Mouse (Mus musculus) brain, embryonic 14.5 days (tissue): ENCODE measurements around the gene Gm42791. TPM values are rescaled to one million over a fixed set of nuclear protein-coding genes. Genes with fewer than 3 reads are reported as not detected.

Source experiments
- DNase-seq: peaks from one replicate; pipeline ENCODE4 v3.0.0-alpha.2; 2011; ENCODE audit warnings: low read depth
- CTCF ChIP-seq: fragments of 200-500 bp; IDR thresholded peaks from 2 replicates; pipeline ENCODE4 v1.5.1; 2012; ENCODE audit warnings: inconsistent platforms, mild to moderate bottlenecking, moderate library complexity, borderline replicate concordance; ENCODE audit not compliant: insufficient read depth, insufficient read length; ENCODE audit errors: extremely low read depth
- POLR2A ChIP-seq: fragments of 200-500 bp; IDR thresholded peaks from 2 replicates; pipeline ENCODE4 v1.6.1; 2012; ENCODE audit warnings: mild to moderate bottlenecking, inconsistent platforms, borderline replicate concordance; ENCODE audit not compliant: poor library complexity, insufficient read depth, insufficient read length, severe bottlenecking; ENCODE audit errors: extremely low read depth
- polyA plus RNA-seq: library from polyadenylated mRNA; depleted of rRNA; stranded (reverse); fragments of >200 nt; gene quantifications from 2 replicates; pipeline ENCODE4 v1.2.3, GENCODE M21; 2012

The Gm42791 gene
- polyA plus RNA-seq, 1 experiment, result not detected

DNA sequence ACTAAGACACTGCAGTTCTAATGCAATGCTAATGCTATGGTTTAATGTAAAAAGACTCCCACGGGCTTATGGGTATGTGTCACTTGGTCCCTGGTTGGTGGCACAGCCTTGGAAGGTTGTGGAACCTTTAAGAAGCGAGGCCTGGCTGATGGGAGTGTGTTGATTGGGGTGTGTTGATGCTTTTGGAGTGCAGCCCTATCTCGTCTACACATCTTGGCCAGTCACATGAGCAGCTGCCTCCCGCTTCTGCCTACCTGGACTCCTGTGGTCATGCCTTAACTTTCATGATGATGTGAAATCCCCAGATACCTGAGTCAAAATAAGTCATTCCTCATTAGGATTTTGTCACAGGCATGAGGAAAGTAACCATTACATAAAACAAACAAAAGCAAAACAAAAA, 88.6 kb downstream of the Gm42791 start:
- TF ChIP-seq CTCF, result no peak
- TF ChIP-seq POLR2A, result no peak
- DNase-seq, result no peak

DNA sequence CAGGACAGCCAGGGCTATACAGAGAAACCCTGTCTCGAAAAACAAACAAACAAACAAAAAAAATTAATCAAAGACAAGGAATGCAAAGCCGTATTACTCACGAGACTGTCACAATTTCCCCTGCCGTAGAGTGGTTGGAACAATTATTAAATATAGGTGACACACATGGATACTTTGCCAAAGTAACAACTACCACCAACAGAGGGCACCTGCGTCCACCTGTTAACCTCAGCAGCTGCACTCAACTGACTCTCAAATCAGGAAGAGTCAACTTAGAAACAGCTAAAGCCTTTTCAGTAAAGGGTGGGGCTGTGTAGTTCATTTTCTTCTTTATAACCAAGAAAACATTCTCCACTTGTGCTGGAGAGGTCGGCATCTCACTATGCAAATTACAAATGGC, 90.1 kb downstream of the Gm42791 start:
- TF ChIP-seq POLR2A (no peak), CTCF (peak; percentile 52; the same call in 1 of the 2 replicates)
- peak; percentile 65 for DNase-seq

DNA sequence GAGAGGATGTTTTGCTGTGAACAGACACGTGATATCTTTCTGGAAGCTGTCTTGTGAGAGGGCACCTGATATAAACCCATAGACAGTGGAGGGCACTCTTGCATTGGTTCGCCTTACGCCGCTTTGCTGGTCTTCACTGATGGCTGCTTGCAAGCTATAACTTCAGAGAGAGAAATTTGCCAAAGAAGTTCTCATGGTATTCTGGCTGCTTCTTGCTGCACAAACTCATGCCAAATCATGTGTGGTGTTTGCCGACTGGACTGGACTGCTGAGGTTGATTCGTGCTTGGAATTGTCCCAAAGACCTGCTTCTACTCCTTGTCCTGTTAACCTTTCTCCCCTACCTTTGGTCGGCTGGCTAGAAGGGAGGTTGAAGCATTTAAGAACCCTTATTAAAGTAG, 95.6 kb downstream of the Gm42791 start:
- no peak for DNase-seq
- TF ChIP-seq POLR2A, result no peak
- no peak for TF ChIP-seq CTCF

DNA sequence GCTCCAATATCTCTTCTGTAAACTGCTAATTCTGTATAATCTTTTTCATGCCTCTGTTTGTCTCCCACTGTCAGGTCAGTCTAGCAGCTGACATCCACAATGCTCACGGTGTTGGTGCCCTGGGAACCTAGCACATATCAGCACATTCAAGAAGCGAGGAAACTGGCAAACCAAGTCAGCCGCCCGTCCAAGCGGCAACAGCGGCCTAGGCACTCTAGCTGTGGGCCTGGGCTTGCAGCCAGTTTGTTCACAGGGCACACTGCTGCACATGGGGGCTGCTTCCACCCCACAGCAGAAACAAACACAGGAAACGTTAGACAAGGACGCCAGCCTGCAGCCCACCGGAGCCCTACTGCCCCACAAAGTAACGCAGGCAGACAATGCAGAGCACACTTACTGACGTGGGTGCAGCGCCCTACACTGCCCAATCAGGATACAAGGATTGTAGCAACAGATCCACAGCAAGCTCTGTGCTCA, 97.0 kb downstream of the Gm42791 start:
- peak; percentile 68 for DNase-seq
- TF ChIP-seq CTCF (no peak), POLR2A (no peak)

GRCm38 (mm10) chr5:148897069-148897702, 97.8 kb downstream of the Gm42791 start:
- TF ChIP-seq CTCF (no peak), POLR2A (no peak)
- DNase-seq, result peak; percentile 24

GRCm38 (mm10) chr5:148896515-148896914, 98.4 kb downstream of the Gm42791 start:
- TF ChIP-seq CTCF, result no peak
- DNase-seq, result no peak

DNA sequence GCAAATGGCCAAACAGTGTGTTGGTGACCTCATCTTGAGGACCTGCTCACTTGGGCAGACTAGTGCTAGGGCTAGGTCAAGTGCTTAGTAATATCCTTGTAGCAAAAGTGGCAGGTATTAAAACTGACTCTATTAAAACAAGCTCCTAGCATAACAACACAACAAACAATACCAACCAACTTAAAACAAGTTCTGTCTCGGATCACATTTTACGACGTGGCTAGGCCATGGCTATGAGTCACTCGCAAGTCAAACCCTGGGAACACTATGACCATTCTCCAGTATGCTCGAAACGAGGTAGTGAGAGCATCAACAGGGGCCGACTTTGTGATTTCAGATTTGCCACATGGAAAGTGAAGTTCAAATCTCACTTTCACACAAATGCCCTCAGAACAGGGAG, 99.1 kb downstream of the Gm42791 start:
- DNase-seq, result no peak
- TF ChIP-seq CTCF, result no peak
- TF ChIP-seq POLR2A, result no peak

DNA sequence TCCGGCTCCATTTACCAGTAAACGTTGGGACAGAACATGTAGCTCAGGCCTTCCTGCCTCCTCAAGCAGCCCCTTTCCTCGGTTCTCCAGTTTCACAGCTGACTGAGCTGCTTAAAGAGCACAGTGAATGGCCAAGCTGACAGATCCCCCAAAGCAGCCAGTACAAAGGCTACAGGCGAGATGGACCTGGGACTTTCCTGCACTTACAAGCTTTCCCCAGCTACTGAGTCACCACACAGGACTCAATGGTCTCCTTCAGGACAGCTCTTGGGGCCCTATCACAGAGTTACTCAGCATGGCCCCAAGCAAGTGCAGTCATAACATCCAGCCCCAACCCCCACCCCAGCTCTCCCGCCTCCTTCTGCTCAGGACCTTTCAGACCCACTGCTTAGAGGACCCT, 99.9 kb downstream of the Gm42791 start:
- DNase-seq, result peak; percentile 52
- TF ChIP-seq CTCF (no peak), POLR2A (no peak)

DNA sequence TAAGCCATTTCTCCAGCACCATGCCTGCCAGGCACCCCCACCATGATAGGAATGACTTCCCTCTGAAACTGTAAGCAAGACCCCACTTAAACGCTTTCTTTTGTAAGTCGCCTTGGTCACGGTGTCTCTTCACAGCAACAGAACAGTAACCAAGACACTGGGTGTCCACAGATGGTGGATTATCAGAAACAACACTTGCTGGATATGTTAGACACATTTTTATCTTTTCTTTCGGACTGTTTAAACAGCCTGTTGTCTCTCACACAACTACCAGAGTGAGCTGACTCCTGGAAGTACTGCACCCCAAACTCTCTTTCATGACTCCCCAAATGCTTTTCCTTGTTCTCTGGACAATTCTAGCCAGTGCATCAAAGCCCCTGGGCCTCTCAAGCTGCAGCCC, 104.7 kb downstream of the Gm42791 start:
- DNase-seq, result no peak
- no peak for TF ChIP-seq CTCF
- no peak for TF ChIP-seq POLR2A

DNA sequence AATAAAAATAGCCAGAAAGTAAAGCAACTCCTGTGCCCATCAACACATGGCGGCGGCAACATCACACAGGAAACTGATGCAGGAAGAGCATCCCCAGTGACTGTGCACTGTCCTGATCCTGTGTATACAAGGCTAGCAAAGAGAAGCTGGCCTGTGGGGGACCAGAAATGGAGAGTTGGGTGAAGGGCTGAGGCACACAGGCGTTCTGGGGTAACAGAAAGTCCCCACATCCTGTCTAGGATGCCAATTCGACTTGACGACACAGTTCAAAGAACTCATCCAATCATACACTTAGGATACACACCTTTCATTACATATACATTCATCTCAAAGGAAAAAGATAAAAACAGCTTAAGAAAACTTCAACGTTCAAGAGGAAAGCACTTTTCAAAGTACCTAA, 106.9 kb downstream of the Gm42791 start:
- DNase-seq, result no peak
- TF ChIP-seq CTCF (no peak), POLR2A (no peak)

DNA sequence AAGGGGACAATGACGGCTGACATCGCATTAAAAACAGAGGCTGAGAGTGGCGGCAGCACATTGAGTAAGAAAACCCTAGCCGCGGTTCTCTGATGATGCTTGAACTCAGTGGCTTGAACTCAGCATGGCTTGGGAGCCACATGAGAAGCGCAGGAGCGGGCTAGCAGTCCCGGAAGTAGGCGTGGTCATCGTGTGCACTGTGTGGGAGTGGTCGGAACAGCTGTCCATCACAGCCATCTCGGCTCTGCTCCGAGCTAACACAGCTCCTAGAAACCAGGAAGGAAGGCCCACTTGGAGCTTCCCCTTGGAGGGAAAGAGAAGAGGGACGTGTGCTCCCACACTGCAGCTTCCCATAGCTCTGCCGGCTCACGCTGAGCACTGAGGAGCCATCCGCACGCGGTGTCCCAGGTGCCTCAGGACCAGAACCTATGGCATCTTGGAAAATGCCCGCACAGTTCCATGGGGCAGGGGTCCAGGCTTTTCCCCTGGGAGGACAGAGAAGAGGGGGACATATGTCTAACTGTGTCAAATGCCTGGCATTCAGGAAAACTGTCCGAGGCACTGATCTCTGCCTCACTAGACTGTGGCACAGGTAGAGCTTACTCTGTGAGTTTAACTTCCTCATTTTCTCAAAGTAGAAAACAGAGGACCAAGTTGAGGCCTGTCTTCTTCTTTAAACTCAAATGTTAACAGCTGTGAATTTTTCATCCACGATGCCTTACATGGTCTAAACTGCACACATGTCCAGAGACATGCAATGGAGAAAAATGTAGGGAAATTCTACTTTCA, 108.9 kb downstream of the Gm42791 start:
- TF ChIP-seq POLR2A, result no peak

DNA sequence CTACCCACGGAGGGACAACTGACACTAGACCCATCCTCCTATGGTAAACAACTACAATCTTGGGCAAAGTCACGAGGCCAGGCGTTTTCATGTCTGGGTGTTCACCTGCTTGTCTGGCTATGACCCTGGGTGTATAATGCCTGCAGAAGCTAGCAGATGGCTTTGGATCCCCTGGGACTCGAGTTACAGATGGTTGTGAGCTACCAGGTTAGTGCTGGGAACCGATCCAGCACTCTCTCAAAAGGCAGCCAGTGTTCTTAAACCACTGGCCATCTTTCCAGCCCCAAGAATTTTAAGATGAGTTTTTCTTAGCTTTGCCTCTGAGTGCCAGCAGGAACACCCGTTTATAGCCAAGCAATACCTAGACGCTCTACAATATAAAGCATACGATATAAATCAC, 111.3 kb downstream of the Gm42791 start:
- no peak for DNase-seq
- TF ChIP-seq POLR2A (no peak), CTCF (no peak)

More for the DNA sequence above, 108.9 kb downstream of the Gm42791 start:
- peak; percentile 78 for DNase-seq
